Mouse (Mus musculus) liver, embryonic 15.5 days (tissue): ENCODE measurements around the gene Upk1b. TPM values are rescaled to one million over a fixed set of nuclear protein-coding genes. Genes with fewer than 3 reads are reported as not detected.
"Not testable (repeated sequence)": the region's sequence is repeated elsewhere in the genome, so short reads cannot be mapped to it uniquely, and the experiment has no call there.

Experiments
- ATAC-seq: fragments of 200-750 bp; cut with Nextera tagmentation; 2 replicates; pipeline ENCODE4 v1.8.0; 2017; ENCODE audit warnings: moderate number of reproducible peaks, mild to moderate bottlenecking, moderate library complexity; ENCODE audit not compliant: insufficient read depth
- H3K27ac ChIP-seq: fragments of 300-500 bp; sonication (generic); replicated peaks from 2 replicates; pipeline ENCODE4 v1.5.1; 2015; ENCODE audit warnings: mild to moderate bottlenecking, inconsistent platforms
- H3K27me3 ChIP-seq: fragments of 300-500 bp; sonication (generic); 2 replicates; pipeline ENCODE4 v1.6.1; 2015; ENCODE audit warnings: mild to moderate bottlenecking, inconsistent platforms
- H3K36me3 ChIP-seq: fragments of 300-500 bp; sonication (generic); replicated peaks from 2 replicates; pipeline ENCODE4 v1.6.1; 2015; ENCODE audit warnings: moderate library complexity, mild to moderate bottlenecking, inconsistent platforms
- H3K4me1 ChIP-seq: fragments of 300-500 bp; sonication (generic); replicated peaks from 2 replicates; pipeline ENCODE4 v1.6.1; 2015; ENCODE audit warnings: inconsistent platforms
- H3K4me2 ChIP-seq: fragments of 300-500 bp; sonication (generic); 2 replicates; pipeline ENCODE4 v1.6.1; 2015; ENCODE audit warnings: moderate library complexity, mild to moderate bottlenecking, inconsistent platforms
- H3K4me3 ChIP-seq: fragments of 300-500 bp; sonication (generic); replicated peaks from 2 replicates; pipeline ENCODE4 v1.5.1; 2015; ENCODE audit warnings: mild to moderate bottlenecking, inconsistent platforms
- H3K9ac ChIP-seq: fragments of 300-500 bp; sonication (generic); 2 replicates; pipeline ENCODE4 v1.6.1; 2015; ENCODE audit warnings: moderate library complexity, mild to moderate bottlenecking, inconsistent platforms
- H3K9me3 ChIP-seq: fragments of 300-500 bp; sonication (generic); replicated peaks from 2 replicates; pipeline ENCODE4 v1.6.1; 2016; ENCODE audit warnings: inconsistent platforms
- WGBS: fragments of 180-500 bp; shearing (Covaris S2); methylation state at CpG from one replicate; pipeline ENCODE4 v1.1.7; 2015; ENCODE audit warnings: mixed read lengths; ENCODE audit not compliant: insufficient replicate concordance; 5-methylcytosine and 5-hydroxymethylcytosine counted together
- polyA plus RNA-seq: library from polyadenylated mRNA; unstranded; fragments of >200 nt; fragmentation: Nextera tagmentation; extraction: Ambion mirVana; gene quantifications from 2 replicates; pipeline ENCODE4 v1.2.1, GENCODE M21; 2015

The Upk1b gene
- polyA plus RNA-seq, result 1.3 and 1.8 TPM in 2 replicates

- ATAC-seq, result no peak
- no peak within 1 kb of the TSS for H3K4me2 ChIP-seq
Observed at GRCm38 (mm10) chr16:38800091-38800490, at the start of gene Upk1b. Upk1b (minus strand) TSS chr16:38800328.

DNA sequence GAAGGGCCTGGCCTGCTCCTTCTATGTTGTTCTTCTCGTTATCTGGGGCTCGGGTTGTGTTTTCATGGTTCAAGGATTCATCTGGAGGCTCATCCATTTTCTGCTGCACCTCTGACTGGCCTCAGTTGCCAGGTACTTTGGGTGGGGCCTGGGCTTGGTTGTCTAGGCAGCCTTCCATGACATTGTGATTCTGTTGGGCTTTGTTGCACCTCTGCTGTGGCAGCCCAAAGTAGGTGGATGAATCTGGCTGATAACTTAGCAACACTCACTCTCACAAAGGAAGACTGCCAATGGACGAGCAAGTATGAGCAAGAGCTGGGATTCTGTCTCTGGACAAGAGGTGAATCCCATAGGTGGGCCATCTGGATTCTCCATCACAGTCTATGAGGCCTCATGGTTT, 28.5 kb upstream of the Upk1b start, which contains the start of gene 4930435E12Rik:
4930435E12Rik (minus strand) TSS at position 101 of the 400 bp plus-strand sequence.
- 60% methylated on average over 3 of the region's 3 CpGs for WGBS
- Histone ChIP-seq H3K4me2 (no peak within 1 kb of the TSS), H3K4me3 (no peak within 1 kb of the TSS), H3K27me3 (no peaks in the 10 kb centered on the region), H3K36me3 (no peaks in the 10 kb centered on the region), H3K9ac (no peak within 1 kb of the TSS), H3K9me3 (no peaks in the 10 kb centered on the region), H3K27ac (no peak within 1 kb of the TSS), H3K4me1 (no peaks in the 10 kb centered on the region)
- ATAC-seq, result no peak

More at GRCm38 (mm10) chr16:38800091-38800490, at the start of gene Upk1b:
- Histone ChIP-seq H3K4me1 (no peaks in the 10 kb centered on the region), H3K27me3 (peaks cover 15% of the 10 kb centered on the region; the same call in 1 of the 2 replicates), H3K27ac (no peak within 1 kb of the TSS), H3K9me3 (no peaks in the 10 kb centered on the region), H3K9ac (no peak within 1 kb of the TSS), H3K36me3 (no peaks in the 10 kb centered on the region), H3K4me3 (no peak within 1 kb of the TSS)
- WGBS, result 32% methylated on average over 10 of the region's 10 CpGs

DNA sequence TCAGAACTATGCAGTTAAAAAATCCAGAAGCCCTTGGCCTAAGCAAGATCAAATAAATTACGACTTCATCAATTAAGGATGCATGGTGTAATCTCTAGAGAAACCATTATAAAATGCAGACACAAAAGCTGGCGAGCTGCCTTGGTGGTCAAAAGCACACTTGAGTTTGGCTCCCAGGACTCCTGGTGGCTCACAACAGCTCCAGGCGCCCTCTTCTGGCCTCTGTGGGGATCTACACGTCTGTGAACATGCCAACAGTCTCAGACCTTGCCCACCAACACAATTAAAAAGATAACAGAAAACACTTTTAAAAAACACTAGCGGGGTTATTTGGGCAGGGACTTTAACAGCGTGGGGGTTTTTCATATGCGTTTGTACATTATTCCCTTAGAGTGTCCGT, 12.4 kb upstream of the Upk1b start:
- no peaks in the 10 kb centered on the region for H3K4me1 ChIP-seq
- no peaks in the 10 kb centered on the region for H3K27me3 ChIP-seq
- H3K36me3 ChIP-seq, result no peaks in the 10 kb centered on the region
- H3K4me3 ChIP-seq, result no peak overlapping the region
- no peak overlapping the region for H3K9ac ChIP-seq
- no peak overlapping the region for H3K27ac ChIP-seq
- H3K4me2 ChIP-seq, result no peak overlapping the region
- no peak for ATAC-seq
- 21% methylated on average over 8 of the region's 8 CpGs for WGBS
- H3K9me3 ChIP-seq, result no peaks in the 10 kb centered on the region

DNA sequence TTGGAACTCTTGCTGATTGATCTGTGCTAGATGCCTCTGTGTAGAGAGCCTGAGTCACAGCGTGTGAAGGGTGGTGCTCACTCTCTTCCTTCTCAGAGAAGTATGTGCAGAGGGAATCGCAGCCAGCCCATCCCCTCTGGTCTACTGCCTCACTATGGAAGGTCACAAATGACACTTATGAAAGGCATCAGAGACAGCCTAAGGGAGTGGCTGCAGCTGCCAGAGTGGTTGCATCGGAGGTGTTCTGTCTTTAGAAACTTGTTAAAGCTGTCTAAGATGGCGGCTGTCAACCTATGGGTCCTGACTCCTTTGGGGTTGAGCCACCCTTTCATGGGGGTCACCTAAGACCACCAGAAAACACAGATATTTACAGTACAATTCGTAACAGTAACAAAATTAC, 10.1 kb upstream of the Upk1b start:
- WGBS, result 66% methylated on average over 5 of the region's 5 CpGs
- Histone ChIP-seq H3K4me3 (no peak overlapping the region), H3K4me2 (no peak overlapping the region), H3K9me3 (no peaks in the 10 kb centered on the region), H3K27me3 (no peaks in the 10 kb centered on the region), H3K9ac (no peak overlapping the region), H3K4me1 (no peaks in the 10 kb centered on the region), H3K27ac (no peak overlapping the region), H3K36me3 (no peaks in the 10 kb centered on the region)
- no peak for ATAC-seq

GRCm38 (mm10) chr16:38807796-38808195, 7.7 kb upstream of the Upk1b start:
- H3K36me3 ChIP-seq, H3K4me2 ChIP-seq, ATAC-seq, H3K4me3 ChIP-seq, H3K9ac ChIP-seq, H3K4me1 ChIP-seq, H3K9me3 ChIP-seq, H3K27me3 ChIP-seq, H3K27ac ChIP-seq: not testable (repeated sequence)
- 50% methylated on average over 5 of the region's 5 CpGs for WGBS

- Histone ChIP-seq H3K36me3 (no peaks in the 10 kb centered on the region), H3K27me3 (peaks cover 15% of the 10 kb centered on the region; the same call in 1 of the 2 replicates), H3K4me2 (no peak overlapping the region), H3K27ac (no peak overlapping the region), H3K4me3 (no peak overlapping the region), H3K9ac (no peak overlapping the region), H3K4me1 (no peaks in the 10 kb centered on the region), H3K9me3 (no peaks in the 10 kb centered on the region)
- ATAC-seq, result no peak
- 61% methylated on average over 3 of the region's 3 CpGs for WGBS
Observed at GRCm38 (mm10) chr16:38798957-38799450, 1.1 kb downstream of the Upk1b start.

GRCm38 (mm10) chr16:38793120-38793519, 7.0 kb downstream of the Upk1b start:
- no peak overlapping the region for H3K4me2 ChIP-seq
- no peak overlapping the region for H3K4me3 ChIP-seq
- H3K27me3 ChIP-seq, result peaks cover 7% of the 10 kb centered on the region; the same call in 1 of the 2 replicates
- no peak for ATAC-seq
- no peaks in the 10 kb centered on the region for H3K36me3 ChIP-seq
- H3K9me3 ChIP-seq, result no peaks in the 10 kb centered on the region
- H3K27ac ChIP-seq, result no peak overlapping the region
- WGBS, result 66% methylated on average over 6 of the region's 6 CpGs
- H3K4me1 ChIP-seq, result no peaks in the 10 kb centered on the region
- H3K9ac ChIP-seq, result no peak overlapping the region

GRCm38 (mm10) chr16:38789966-38790365, 10.2 kb downstream of the Upk1b start:
- H3K9me3 ChIP-seq, result no peaks in the 10 kb centered on the region
- no peak for ATAC-seq
- 70% methylated on average over 3 of the region's 3 CpGs for WGBS

DNA sequence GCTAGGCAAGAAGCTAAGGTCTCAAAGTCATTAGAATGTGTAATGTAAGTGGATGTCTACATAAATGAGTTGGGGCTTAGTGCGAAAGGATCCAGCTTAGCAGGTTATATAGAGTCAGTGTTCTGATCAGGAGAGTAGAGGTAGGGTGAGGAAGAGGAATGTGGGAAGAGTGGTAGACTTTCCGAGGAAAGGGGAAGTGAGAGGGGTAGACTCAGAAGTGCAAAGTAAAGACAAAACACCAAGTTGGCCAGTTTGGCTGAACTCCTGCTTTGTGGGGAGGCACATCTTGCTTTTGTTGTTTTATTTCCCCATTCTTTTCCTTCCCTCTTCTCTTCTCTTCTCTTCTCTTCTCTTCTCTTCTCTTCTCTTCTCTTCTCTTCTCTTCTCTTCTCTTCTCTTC, 11.1 kb downstream of the Upk1b start:
- no peak for ATAC-seq
- Histone ChIP-seq H3K27ac (no peak overlapping the region), H3K4me2 (no peak overlapping the region), H3K4me3 (no peak overlapping the region), H3K27me3 (peaks cover 5% of the 10 kb centered on the region; the same call in 1 of the 2 replicates), H3K36me3 (no peaks in the 10 kb centered on the region), H3K9me3 (no peaks in the 10 kb centered on the region), H3K9ac (no peak overlapping the region), H3K4me1 (no peaks in the 10 kb centered on the region)
- 40% methylated on average over 2 of the region's 2 CpGs for WGBS

More at GRCm38 (mm10) chr16:38789966-38790365, 10.2 kb downstream of the Upk1b start:
- no peak overlapping the region for H3K4me3 ChIP-seq
- H3K27ac ChIP-seq, result no peak overlapping the region
- H3K4me1 ChIP-seq, result no peaks in the 10 kb centered on the region
- H3K27me3 ChIP-seq, result peaks cover 2% of the 10 kb centered on the region; the same call in 1 of the 2 replicates
- no peak overlapping the region for H3K4me2 ChIP-seq
- H3K9ac ChIP-seq, result no peak overlapping the region
- no peaks in the 10 kb centered on the region for H3K36me3 ChIP-seq

- no peak for ATAC-seq
- H3K27ac ChIP-seq, result no peak overlapping the region
- no peak overlapping the region for H3K4me2 ChIP-seq
- H3K36me3 ChIP-seq, result no peaks in the 10 kb centered on the region
- H3K9ac ChIP-seq, result no peak overlapping the region
- no peaks in the 10 kb centered on the region for H3K9me3 ChIP-seq
- H3K27me3 ChIP-seq, result peaks cover 12% of the 10 kb centered on the region
- H3K4me1 ChIP-seq, result no peaks in the 10 kb centered on the region
- H3K4me3 ChIP-seq, result no peak overlapping the region
- 63% methylated on average over 7 of the region's 7 CpGs for WGBS
Observed at GRCm38 (mm10) chr16:38785301-38785700, 14.8 kb downstream of the Upk1b start.

DNA sequence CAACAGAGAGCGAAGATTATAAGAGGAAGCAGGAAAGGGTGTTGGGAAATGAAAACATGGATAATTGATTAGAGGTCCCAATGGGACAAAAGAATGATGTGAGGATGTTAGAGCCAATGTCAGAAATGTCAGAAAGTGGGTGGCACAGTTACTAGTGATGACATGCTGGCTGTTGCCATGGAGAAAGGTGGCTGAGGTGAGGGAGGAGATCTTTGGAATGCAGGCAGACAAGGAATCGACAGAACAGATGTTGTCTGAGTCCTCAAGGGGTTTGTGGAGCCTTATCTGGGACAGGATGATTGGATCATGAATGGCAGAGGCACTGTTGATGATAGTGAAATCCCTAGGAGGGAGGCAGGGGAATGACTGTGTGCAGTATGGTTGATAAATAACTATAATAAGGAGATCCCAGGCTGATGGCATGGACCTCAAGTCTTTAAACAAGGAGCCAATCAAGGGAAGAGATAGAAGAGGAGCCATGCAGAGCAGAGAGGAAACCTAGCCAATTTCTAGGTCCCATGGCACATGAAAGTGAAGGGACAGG, 17.5 kb downstream of the Upk1b start:
- no peaks in the 10 kb centered on the region for H3K36me3 ChIP-seq
- H3K4me2 ChIP-seq, result no peak overlapping the region
- H3K4me3 ChIP-seq, result no peak overlapping the region
- ATAC-seq, result no peak
- H3K27me3 ChIP-seq, result peaks cover 16% of the 10 kb centered on the region
- WGBS, result 42% methylated on average over 2 of the region's 2 CpGs
- H3K27ac ChIP-seq, result no peak overlapping the region
- H3K9ac ChIP-seq, result no peak overlapping the region
- no peaks in the 10 kb centered on the region for H3K9me3 ChIP-seq
- no peaks in the 10 kb centered on the region for H3K4me1 ChIP-seq

DNA sequence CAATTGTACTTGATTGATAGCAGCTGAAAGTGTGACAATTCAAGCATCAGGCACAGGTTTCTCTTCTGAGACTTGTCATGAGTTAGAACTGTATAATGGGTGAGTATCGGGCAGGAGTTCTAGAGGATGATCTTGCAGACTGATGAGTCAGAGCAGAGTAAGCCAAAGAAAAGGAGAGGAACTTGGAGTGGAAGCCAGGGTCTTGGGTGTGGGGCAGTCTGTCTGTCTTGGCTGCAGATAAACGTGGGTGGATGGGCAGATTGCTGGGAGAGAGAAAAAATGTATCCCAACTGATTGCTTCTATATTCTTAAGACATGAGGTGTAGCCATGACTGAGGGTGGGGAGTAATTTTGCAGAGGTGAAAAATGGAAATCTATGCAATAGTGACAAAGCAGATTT, 18.2 kb downstream of the Upk1b start:
- H3K9me3 ChIP-seq, result no peaks in the 10 kb centered on the region
- no peaks in the 10 kb centered on the region for H3K36me3 ChIP-seq
- H3K4me1 ChIP-seq, result no peaks in the 10 kb centered on the region
- 32% methylated on average over 2 of the region's 2 CpGs for WGBS
- no peak overlapping the region for H3K4me3 ChIP-seq
- no peak overlapping the region for H3K4me2 ChIP-seq
- peaks cover 16% of the 10 kb centered on the region for H3K27me3 ChIP-seq
- H3K27ac ChIP-seq, result no peak overlapping the region
- ATAC-seq, result no peak
- no peak overlapping the region for H3K9ac ChIP-seq
